Mouse (Mus musculus): Measurements from ENCODE around the gene Ranbp1.
A peak's percentile ranks its signal among the peaks of the same experiment; 100 is the strongest.
"Not testable (repeated sequence)": the region's sequence is repeated elsewhere in the genome, so short reads cannot be mapped to it uniquely, and the experiment has no call there.

Gene Ranbp1

DNA sequence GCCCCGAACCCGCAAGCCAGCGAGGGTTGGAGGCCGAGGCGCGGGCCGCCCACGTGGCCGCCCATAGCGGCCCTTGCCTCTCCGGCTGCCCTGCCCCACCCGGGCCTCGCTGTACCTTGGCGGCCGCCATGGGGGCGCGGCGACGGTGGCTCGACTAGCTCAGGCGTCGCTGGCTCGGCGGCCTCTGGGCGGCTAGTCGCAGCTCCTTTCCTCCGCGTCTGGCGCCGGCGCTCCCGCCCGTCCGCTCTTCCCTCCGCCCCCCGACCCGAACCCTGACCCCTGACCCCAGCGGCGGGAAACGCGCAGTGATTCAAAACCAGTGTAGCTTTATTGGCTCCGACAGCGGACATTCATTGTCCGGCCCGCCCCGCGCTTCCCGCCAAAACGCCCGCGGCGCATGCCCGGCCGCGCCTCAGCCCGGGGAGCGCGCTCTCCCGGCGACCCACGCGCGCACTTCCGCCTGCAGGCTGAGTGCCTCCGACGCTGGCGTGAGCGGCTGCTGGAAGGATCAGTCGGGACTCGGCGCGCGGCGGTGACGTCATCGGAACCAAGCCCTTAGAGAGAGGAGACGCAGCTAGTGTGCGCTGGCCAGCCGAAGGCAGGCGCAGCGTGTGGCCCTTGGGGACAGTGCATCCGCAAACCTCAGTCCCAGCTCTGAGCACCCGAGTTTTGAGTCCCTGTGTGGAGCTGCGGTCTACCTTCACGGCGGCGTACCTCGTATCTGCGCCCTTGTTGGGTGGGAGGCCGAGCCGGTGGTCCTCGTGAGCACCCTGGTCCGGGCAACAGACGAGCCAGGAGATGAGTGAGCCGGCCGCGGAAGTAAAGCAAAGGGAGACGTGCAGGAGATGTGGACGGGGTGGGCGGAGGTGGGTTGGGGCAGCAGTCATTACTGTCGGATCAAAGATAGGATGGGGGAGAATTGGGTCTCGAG lies at the start of gene Ranbp1, which contains the start of gene Trmt2a:
Gene Ranbp1 (minus strand): TSS at position 300 of the 931 bp plus-strand sequence.
Gene Trmt2a (plus strand): TSS at position 247 of the 931 bp plus-strand sequence.
- DNase-seq (ENCODE audit: low read depth) = peak; percentile 99

DNA sequence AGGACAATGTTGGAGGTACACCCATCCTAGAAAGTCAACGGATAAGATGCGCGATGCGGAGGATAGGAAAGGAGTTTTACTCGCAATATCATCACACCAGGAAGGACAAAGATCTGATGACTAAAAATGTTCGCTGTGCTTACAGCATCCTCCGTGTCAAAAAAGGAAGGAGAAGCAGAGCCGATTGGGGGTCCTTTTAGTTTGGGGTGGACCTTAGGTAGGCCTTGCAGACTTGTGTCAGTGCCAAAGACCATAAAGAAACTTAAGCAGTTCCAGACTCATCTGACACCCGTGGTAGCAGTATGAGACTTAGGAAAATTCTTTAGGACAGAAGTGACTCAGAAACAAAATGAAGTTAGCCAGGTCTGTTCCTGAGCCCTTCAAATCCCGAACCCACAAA lies 41.1 kb upstream of the Ranbp1 start:
- DNase-seq (ENCODE audit: low read depth) = not testable (repeated sequence)

DNA sequence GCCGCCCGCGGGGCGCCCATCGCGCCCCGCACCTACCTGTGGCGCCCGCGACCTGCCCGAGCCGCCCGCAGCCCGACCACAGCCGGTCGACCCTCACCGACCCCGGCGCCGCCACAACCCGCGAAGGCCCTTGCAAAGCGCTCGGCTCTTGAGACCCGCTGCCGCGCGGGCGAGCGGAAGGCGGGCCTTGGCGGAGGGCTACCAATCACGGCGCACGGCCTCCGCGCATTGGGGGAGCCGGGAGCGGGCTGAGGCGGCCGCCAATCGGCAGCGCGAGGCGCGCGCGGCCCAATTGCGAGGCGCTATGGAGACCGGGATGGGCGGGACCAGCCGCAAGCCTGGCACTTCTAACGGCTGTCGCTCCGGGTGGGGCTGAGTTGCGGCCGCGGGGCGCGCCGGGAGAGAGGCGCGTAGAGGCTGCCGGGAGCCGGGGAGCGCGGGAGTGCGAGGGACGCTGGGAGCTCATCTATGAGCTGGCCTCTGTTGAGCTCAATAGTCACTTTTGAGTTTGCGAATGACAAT lies 40.6 kb upstream of the Ranbp1 start, which contains the start of gene Dgcr8:
Gene Dgcr8 (minus strand): TSS at position 180 of the 522 bp plus-strand sequence.
- peak; percentile 92 for DNase-seq (ENCODE audit: low read depth)

DNA sequence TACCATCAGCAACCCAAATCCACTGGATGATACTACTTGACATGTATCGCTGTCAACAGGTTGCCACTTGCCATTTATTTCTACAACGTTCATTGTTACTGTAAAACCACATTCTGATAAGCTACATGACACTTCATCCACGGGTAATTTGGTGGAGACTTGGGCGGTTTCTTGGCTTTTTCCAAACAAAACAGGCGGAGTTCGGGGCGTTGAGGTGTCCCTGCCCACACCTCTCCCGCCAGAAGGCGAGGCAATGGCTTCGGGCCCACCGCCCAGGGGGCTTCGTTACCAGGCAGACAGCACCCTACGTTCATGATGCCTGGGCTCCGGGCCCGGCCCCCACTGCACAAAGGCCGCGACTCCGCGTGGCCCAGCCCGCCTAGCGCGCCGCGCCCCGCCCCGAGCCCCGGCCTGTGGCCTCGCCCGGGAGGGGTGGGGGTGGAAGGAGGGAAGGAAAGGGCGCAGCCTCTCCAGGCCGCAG lies 40.1 kb upstream of the Ranbp1 start:
- DNase-seq (ENCODE audit: low read depth) = peak; percentile 40

DNA sequence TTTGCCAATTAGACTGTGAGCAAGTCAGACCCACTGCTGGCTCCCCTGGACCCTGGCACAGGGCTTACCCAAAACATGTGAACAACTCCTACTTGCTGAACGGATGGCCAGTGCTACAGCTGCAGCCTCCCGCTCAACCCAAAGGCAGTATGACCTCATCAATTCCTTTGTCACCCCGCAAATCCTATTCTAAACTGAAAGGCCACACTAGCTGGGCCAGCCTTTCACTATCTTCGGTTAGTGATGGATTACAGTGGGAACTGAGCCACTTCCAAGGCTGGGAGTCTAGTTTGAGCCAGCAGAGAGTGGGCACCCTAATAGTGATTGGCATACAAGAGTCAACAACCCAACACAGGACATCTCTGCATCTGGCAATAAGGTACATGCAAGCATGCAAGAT lies 39.6 kb upstream of the Ranbp1 start:
- DNase-seq (ENCODE audit: low read depth) = no peak

DNA sequence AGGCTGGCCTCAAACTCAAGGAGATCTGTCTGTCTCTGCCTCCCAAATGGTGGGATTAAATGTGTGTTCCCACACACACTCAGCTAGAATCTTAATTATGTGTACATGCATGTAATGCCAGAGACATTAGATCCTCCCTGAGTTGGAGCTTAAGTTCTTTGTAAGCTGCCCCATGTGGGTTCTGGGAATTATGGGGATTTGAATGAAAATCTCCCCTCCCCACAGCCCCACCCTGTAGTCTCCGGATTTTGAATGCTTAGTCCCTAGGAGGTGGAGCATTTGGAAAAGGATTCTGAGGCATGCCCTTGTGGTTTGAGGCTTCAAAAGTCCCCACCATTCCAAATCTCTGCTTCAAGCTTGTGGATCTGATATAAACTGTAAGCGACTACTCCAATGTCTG lies 26.6 kb upstream of the Ranbp1 start:
- DNase-seq (ENCODE audit: low read depth) = no peak

DNA sequence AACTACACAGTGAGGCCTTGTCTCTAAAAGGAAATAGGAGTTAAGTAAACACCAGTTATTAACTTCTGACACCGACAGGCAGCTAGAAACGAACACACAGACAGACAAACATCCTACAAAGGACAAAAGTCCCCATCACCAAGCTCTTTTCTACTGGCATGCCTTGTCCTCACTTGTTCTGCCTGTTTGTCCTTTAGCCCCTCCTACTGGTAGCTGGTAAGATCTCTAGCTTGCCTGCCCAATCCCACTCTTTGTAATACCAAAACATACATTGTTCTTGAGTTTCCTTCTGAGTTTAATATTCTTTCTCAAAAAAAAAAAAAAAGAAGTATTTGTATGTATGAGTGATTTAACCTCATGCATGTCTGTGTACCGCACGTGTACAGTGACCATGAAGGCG lies 19.6 kb upstream of the Ranbp1 start:
- no peak for DNase-seq (ENCODE audit: low read depth)

DNA sequence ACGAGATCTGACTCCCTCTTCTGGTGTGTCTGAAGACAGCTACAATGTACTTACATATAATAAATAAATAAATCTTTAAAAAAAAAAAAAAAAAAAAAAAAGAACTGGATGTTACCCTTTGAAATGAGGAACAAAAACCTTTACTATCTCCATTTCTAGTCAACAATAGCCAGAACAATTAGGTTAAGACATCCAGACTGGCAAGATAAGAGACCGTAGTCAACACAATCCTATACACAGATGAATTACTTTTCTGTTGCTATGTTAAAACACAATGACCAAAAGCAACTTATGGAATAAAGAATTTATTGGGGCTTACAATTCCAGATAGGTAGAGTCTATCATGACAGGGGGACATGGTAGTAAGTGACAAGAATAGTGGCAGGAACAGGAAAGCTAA lies 16.5 kb upstream of the Ranbp1 start:
- DNase-seq (ENCODE audit: low read depth) = no peak

DNA sequence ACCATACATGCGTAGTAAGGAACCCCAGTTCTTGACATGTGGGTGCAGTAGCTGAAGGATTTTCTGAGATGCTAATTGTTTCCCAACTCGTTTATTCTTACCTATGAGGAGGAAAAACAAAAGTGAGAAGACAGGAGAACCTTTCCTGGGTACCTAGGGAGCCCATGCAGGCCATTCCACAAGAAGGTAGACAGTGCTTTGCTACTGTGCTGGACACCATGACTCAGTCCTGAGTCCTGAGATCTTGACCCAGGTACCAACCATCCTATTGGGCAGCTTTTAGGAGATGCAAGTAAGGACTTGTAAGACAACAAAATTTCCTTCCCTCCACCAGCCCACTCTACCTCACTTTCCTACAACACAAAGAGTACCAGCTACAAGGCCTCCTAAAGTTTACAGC lies 9.7 kb upstream of the Ranbp1 start, which contains the start of gene Gm49776:
Gene Gm49776 (minus strand): TSS at position 101 of the 400 bp plus-strand sequence.
- no peak for DNase-seq (ENCODE audit: low read depth)

DNA sequence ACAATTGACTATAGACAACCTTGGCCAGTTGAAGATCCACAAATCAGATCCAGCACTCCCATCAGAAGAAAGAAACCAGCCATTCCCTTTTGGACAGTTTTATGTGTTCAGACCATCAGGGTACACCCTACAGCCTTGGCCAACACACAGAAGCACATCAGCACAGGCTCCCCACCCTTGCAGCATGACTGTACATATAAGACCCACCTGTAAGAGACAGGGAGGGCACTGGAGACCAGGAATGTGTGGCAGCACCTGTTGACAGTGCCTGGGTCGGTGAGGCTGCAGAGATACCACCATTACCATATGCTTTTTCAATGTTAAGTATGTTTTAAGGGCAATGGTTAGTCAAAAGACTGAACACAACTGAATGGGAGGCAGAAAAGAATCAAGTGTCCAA lies 5.3 kb upstream of the Ranbp1 start:
- DNase-seq (ENCODE audit: low read depth) = no peak

DNA sequence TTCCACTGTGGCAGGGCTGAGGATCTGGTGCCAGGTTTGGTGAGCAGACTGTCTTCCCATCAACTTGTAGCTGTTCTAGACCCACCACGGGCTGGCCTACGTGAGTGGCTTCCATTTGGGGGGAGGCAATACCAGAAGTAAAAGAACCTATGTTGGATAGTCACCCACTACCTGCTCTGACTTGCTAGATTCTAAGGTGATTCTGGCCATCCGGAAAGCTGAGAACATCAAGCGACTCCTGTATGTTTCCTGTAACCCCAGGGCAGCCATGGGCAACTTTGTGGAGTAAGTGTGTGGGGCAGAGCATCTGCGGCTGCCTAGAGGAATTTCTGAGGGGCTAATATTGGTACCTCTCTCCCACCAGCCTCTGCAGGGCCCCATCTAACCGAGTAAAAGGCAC lies 4.2 kb upstream of the Ranbp1 start:
- no peak for DNase-seq (ENCODE audit: low read depth)

DNA sequence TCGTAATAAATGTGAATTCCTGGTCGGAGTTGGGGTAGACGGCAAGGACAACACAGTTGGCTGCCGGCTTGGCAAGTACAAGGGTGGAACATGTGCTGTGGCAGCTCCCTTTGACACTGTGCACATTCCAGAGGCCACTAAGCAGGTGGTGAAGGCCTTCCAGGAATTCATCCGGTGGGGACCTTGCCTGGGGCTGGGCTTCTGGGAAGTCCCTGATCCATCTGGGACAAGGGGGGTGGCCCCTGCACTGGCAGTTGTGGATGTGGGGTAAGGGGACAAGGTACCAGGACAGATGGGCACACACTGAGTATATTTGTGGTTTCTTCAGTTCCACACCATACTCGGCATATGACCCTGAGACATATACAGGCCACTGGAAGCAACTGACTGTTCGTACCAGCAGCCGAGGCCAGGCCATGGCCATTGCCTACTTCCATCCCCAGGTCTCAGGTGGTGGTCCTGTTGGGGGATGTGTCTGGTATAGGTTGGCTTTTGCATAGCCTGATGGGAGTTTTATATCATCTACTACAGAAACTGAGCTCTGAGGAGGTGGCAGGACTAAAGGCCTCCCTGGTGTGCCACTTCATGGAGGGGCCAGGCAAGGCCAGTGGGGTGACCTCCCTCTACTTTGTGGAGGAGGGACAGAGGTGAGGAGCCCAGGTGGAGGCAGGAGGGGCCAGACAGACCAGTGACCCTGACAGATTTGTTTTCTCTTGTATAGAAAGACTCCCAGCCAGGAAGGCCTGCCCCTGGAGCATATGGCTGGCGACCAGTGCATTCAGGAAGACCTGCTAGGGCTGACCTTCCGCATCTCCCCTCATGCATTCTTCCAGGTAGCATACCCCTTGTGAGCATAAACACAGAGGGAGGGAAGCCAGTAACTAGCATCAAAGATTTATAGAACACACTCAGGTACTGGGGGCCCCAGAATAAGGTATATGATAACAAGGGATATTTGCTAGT lies 2.6 kb upstream of the Ranbp1 start:
- DNase-seq (ENCODE audit: low read depth) = no peak

DNA sequence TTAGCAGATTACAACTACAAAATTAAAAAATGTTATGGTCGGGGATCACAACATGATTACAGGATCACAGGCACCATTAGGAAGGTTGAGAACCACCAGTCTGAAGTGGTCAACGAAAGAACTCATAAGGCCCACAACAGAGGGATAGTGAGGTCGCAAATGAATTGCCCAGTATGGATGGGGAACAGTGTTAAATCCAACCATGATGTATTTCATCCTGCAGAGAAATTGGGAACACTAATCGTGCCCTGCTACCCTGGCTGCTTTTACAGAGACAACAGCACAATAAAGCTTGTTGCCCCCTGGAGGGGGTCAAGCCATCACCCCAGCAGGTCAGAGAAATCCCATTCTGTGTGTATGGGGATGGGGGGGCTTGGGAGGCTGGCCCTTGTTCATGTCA lies 1.7 kb upstream of the Ranbp1 start:
- no peak for DNase-seq (ENCODE audit: low read depth)

DNA sequence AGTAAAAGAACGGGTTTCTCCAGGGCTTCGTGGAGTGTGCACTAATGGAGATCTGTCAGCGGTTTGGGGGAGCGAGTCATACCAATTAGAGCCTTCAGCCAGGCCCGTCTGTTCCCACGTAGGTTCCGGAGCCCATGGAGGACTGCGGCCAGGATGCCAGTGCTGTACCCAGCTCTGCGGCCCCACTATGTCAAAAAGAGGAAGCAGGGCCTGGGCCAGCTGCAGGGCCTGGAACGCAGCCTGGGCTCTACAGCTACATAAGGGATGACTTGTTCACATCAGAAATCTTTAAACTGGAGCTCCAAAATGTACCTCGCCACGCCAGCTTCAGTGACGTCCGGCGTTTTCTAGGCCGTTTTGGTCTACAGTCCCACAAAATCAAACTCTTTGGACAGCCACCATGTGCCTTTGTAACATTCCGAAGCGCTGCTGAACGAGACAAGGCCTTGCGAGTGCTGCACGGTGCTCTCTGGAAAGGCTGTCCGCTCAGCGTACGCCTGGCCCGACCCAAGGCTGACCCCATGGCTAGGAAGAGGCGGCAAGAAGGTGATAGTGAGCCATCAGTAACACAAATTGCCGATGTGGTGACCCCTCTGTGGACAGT lies 934 bp upstream of the Ranbp1 start:
- DNase-seq (ENCODE audit: low read depth) = peak; percentile 42

DNA sequence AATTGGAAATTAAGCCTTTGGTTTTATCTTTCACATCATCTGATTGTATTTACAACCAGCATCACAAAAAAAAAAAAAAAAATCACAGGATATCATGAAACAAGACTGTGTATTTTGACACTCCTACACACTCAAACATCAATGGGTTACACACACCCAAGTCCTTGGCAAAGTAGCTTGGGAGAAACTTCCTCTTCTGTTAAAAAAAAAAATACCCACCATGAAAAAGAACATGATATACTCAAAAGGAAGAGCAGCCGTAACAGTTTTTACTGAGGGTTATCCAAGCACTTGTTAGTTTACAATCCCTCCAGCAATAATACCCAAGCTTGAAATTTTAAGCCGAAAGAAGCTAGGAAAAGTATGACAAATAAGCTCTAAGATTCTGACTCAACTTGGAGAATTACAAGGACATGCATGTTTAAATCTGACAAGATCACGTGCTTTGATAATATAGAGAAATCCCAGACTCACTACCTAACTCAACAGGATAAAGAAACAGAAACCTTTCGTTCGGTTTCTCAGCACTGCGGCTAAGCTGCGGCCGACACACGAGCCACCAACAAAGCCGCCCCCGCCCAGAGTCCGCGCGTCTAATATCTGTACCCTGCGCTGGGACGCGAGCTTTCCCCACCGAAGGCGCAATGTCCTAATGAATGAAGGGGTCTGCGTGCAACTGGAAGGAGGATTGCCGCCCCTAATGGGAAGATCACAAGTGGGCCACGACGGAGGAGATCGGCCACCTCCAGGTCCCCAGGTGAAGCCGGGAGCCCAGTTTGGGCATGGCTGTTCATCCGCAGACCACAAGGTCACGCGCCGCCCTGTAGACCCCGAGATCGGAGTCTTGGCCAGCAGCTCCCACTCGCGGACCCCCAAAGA lies 772 bp downstream of the Ranbp1 start:
- no peak for DNase-seq (ENCODE audit: low read depth)

DNA sequence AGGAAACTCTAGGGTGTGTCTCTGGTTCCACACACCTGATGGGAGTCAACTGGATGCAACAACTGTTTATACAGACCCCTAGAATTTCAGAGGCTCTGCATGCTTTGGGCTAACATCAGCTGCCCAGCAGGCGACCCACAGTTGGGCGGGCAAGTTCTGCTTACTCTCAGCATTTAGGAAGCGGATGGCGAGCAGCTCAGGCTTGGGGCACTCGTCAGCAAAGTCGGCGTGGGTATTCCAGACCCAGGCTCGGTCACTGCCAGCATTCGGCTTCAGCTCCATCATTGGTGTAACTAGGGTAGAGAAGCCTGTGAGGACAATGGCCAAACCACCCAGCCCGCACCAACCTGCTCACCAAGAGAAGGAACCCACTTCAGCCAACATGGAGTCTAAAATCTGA lies 7.0 kb downstream of the Ranbp1 start:
- DNase-seq (ENCODE audit: low read depth) = no peak

DNA sequence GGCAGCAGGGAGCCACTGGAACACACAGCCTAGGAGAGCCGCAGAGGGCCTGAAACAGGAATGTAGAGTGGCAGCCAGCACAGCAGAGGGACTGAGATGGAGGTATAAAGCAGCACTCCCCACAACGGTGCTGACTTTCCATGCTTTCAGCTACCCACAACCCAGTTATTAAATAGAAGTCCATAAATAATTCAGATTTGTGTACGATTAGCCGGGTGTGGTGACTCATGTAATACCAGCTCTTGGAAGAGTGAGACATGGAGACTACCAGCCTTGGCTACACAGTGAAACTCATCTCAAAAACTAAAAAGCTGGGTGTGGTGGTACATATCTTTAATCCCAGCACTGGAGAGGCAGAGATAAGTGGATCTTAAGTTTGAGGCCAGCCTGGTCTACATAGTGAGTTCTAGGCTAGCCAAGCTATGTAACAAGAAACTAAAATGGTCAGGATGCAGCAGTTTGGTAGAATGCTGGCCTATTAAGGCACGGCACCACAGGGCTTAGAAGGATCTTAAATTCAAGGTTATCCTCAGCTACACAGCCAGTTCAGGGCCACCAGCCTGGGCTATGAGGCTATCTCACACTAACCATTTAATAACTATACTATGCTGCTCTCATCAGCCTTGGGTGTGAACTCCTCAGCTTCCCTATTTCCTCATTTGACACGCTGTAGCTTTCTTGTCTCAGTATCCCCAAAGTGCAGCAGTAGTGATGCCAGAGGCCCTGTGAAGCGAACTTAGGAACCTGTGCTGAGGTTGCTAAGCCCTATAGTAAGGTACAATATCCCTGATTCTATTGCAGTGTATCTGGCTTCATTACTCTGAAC lies 11.6 kb downstream of the Ranbp1 start:
- DNase-seq (ENCODE audit: low read depth) = no peak

DNA sequence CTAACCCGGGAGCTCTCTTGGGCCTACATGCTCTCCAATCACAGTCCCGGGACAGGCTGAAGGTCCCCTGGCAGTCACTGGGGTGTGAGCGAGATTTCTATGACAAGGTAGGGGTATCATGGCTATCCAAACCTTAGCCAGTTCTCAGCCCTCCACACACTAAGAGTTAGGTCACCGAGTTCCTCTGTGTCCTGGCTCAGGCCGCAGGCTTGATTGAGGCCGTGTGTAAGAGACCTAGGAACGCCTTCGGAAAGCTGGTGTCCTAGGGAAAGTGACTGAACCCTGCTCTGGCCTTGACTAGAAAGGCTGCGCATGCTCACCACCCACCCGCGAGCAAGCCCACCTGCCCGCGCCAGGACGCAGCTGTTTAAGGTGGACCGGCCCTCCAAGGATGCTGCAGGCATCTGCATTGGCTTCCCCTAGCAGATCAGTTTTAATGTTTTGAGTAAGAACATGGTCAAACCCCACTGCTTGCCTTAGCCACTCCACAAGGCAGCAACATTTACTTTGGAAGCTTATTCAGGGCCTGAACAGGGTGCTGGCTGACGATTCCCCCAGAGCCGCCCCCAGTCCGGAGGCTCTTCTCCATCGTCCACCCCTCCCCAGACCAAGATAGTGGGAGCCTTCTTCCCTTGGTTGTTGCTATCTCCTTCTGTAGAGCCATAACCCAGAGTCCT lies 13.0 kb downstream of the Ranbp1 start:
- DNase-seq (ENCODE audit: low read depth) = no peak

All from c-Kit-positive CD71-negative TER-119-negative erythroid progenitor cells, embryonic 14.5 days (primary cell).